Mouse (Mus musculus): ENCODE measurements around the gene Pde1a.

GRCm38 (mm10) chr2:80158196-80158595 is 28.9 kb upstream of the Pde1a start:
- TF ChIP-seq CTCF (IDR thresholded peaks at IDR 0.05; ENCODE audit: low read depth, low read length): no peak
- TF ChIP-seq GATA2 (IDR thresholded peaks at IDR 0.05; ENCODE audit: borderline replicate concordance, low read depth, low read length): no peak
- TF ChIP-seq GATA1 (IDR thresholded peaks at IDR 0.05; ENCODE audit: borderline replicate concordance, low read length): no peak
- TF ChIP-seq TAL1 (conservative IDR thresholded peaks at IDR 0.05; ENCODE audit: low read depth, low read length): no peak
- no peak for TF ChIP-seq POLR2AphosphoS5 (IDR thresholded peaks at IDR 0.05; ENCODE audit: insufficient replicate concordance, low read depth, low read length)
